Mouse (Mus musculus) olfactory bulb, adult 2 months (tissue): ENCODE measurements around the gene Psmf1.

Source experiments
- CTCF ChIP-seq: fragments of 200-500 bp; IDR thresholded peaks from 2 replicates; pipeline ENCODE4 v1.5.1; 2012; ENCODE audit warnings: low read depth, mild to moderate bottlenecking, low read length, moderate library complexity; ENCODE audit not compliant: insufficient read depth
- POLR2A ChIP-seq: fragments of 200-500 bp; IDR thresholded peaks from 2 replicates; pipeline ENCODE4 v1.6.1; 2012; ENCODE audit warnings: mild to moderate bottlenecking, low read depth, low read length, moderate library complexity; ENCODE audit not compliant: insufficient read depth

DNA sequence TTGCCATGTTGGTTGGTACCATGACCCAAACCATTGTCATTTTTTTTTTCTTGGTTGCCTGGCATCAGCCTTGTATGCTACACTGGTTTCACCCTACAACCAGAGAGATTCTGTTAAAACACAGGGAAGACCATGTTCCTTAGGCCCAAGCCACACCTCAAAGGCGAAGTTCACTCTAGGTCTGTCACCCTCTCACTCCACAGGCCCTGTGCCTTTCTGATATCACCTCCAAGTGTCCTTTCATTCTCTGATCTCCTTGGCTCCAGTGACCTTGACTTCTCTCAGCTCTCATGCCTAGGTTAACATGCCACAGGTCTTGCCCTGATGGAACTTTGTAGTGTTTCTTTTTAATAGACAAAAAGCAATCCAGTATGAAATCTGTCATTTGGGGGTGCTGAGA, 1.9 kb downstream of the Psmf1 start:
- TF ChIP-seq CTCF (no peak), POLR2A (no peak)
